Mouse (Mus musculus): ENCODE results near the gene Vmn2r63. TPM values are rescaled to one million over a fixed set of nuclear protein-coding genes. Genes with fewer than 3 reads are reported as not detected.
"Not testable (repeated sequence)": the region's sequence is repeated elsewhere in the genome, so short reads cannot be mapped to it uniquely, and the experiment has no call there.

Gene Vmn2r63
- under 1 TPM in 1 of 3 experiments, not detected in 2; 0.05 TPM for polyA plus RNA-seq (2017; shearing (Covaris generic))

GRCm38 (mm10) chr7:42933722-42934121 lies at the start of gene Vmn2r63:
Vmn2r63 (minus strand) TSS chr7:42933822.
- not testable (repeated sequence) for ATAC-seq

DNA sequence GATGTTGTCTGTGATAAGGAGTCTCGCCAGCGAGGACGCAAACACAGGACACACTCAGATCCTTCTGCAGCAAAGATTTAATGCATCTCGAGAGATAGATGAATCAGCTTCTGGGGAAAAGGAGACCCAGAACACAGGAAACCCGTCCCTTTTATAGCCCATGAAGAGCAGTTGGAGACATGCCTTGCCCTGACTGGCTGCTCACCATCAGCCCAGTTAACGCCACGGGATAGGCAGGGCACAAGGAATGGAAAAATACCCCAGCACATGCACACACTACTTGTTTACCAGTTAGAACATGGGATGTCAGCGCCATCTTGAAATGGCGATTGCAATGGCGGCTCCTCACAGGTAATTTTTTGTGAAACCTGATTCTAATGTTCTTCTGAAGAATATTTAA lies 47.1 kb upstream of the Vmn2r63 start:
- no peak for ATAC-seq

GRCm38 (mm10) chr7:42980098-42980497 lies 46.5 kb upstream of the Vmn2r63 start:
- peak; percentile 25 for ATAC-seq

DNA sequence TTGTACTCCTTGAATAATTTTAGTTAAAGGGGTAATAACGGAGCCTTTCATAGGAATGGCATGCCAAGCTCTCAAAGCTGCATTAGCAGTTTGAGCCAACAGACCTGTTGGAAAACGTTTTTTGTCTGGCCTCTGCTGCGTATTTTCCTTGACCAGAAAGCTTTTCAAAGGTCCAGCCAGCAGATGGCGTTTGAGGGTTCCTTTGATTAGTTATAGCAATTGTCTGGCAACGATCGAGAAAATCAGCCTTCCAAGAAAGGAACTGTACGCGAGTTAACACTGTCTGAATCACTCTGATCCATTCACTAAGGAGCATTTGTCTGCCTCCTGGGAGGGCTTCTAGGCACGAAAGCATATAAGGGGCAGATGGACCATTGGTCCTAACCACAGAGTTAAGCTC lies 31.6 kb upstream of the Vmn2r63 start:
- no peak for ATAC-seq

- not testable (repeated sequence) for ATAC-seq
These were observed 35.6 kb downstream of the Vmn2r63 start for GRCm38 (mm10) chr7:42898067-42898466.

DNA sequence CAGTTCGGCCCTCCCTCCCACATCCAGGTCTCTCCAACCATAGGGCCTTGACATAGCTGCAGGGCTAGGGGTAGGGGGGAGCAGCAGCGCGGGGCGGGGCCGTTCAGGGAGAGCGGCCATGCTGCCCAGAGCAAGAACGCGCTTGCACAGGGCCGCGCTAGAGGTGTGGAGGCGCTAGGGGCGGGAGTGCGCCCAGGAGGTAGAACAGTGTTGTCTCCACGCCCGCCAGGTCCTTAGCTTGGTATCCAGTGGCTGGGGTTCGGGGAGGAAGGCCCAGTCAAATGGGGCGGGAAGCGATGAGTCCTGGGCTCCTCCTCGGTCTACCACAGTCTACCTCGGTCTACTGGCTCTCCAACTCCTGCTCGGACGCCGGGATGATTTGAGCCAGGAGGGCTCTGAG lies 55.5 kb downstream of the Vmn2r63 start:
- no peak for ATAC-seq

DNA sequence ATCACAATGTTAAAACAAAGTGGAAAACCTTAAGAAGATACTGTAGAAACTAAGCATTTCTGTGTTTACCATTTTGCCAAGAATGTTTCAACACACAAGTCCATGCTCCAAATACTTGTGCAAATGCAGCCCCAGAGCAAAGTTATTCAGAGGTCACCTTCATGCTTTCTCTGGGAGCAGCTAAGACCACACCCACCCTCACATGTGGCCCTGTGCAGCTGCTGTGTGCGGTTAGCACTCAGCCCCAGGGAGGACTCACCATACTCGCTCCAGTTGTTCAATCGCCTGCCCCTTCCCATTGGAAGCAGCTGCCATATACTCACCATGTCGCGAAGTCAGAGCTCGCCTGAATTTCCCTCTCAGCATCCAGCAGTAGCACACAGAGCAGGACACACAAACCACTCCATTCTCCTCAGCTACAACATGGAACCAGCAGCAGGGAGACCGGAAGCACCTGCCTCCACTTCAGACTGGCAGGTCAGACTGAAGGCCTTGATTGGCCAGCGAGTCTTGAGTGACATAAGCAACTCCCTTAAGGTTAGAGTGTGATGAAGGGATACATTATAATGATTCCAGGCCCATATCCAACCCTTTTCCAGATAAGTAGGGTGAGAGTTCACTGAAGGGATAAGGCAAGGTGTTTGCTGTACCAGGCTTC lies 66.7 kb downstream of the Vmn2r63 start, which contains the start of gene Gm2381:
TSS of gene Gm2381 (minus strand) at position 434 of the 658 bp plus-strand sequence.
- not testable (repeated sequence) for ATAC-seq

Other genes with a start within 250 kb of the Vmn2r63 start
- 1 to 10 TPM; 1.8 to 4.9 (median 3.2) TPM for gene Zfp975, start 241.1 kb downstream of the Vmn2r63 start, polyA plus RNA-seq (2017; shearing (Covaris generic))
- gene Gm17067, start 206.8 kb downstream of the Vmn2r63 start, polyA plus RNA-seq (2017; shearing (Covaris generic)): not detected
- gene Vmn2r62, start 140.3 kb downstream of the Vmn2r63 start, polyA plus RNA-seq (2017; shearing (Covaris generic)): not detected
- not detected for gene Gm2381, start 66.6 kb downstream of the Vmn2r63 start, polyA plus RNA-seq (2017; shearing (Covaris generic))
- gene Gm9268, start 84.9 kb upstream of the Vmn2r63 start, polyA plus RNA-seq (2017; shearing (Covaris generic)): not detected
- gene Zfp936, start 180.4 kb upstream of the Vmn2r63 start, polyA plus RNA-seq (2017; shearing (Covaris generic)): under 1 TPM in 1 of 3 experiments, not detected in 2; 0.91 TPM